Mouse (Mus musculus) spleen, postnatal 4 days (tissue): ENCODE measurements at regions not wholly inside any gene's neighbourhood (a gene's known extent, or its start where the extent isn't known, plus 50 kb on each side); places are given as distances from the start of the nearest gene placed in this dataset.

Experiments used
- DNase-seq, 2 experiments: peaks; one replicate each; pipeline ENCODE4 v3.0.0; 2022; ENCODE audit warnings: low spot score in 2 of 2

DNA sequence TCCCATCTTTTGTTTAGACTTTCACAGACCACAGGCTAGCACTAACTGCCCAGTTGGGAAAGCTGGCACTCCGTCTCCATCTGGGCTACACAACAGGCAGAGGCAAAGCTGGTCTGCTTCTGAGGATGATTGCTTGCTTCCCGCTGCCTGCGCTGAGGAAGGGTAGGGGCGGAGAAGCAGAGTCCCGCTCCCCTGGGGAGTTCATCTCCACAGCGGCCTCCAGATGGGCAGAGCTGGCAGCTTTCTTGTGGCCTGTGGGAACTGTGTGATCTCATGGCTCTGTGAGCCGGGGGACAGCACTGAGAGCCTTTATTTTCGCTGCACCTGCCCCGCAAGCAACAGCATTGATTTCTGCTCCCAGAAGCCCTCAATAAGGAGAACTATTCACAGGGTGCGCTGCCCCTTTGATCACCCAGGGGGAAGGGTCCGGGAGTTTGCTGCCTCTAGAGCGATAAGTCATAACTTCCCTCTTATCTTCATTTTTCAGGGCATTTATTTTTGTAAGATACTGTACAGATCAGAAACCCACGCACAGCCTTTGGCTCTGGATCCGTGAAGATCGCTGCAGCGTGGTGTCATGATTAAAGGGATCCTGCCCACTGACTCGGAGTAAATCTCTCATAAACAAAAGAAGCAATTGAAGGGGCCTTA lies 155.7 kb downstream of the Gm9376 start:
- no peak for DNase-seq

DNA sequence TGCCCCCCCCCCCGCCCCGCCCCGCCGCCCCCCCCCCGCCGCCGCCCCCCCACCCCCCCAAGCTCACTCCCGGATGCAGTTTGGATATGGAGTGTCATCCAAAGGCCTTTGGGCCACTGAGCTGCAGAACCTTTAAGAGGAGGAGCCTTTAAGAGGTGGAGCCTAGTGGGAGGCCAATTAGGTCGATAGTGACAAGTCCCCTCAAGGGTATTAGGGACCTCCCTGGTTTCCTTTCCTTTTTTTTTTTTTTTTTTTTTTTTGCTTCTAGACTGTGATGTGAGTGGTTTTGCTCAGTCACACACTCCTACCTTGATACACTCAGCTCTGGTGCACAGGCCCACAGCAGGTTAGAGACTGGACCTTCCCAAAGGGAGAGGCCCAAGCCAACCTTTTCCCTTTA lies 156.5 kb downstream of the Gm9376 start:
- DNase-seq = no peak

DNA sequence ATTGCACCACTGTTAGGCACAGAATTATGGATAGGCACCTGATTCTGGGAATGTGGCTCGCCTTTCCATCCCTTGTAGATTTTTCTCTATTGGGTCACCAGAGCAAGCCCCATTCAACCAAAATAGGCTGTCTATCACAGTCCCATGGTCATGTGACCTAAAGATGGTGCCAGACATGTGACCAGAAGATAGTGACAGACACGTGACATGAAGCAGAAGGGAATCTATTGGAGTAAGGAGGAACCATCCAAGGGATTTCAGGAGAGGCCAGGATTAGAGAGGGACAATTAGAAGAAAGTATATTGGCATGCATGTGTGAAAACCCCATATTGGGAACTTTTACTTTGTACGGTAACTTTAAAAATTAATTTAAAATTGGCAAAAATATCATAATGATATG lies 159.8 kb downstream of the Gm9376 start:
- DNase-seq = no peak

DNA sequence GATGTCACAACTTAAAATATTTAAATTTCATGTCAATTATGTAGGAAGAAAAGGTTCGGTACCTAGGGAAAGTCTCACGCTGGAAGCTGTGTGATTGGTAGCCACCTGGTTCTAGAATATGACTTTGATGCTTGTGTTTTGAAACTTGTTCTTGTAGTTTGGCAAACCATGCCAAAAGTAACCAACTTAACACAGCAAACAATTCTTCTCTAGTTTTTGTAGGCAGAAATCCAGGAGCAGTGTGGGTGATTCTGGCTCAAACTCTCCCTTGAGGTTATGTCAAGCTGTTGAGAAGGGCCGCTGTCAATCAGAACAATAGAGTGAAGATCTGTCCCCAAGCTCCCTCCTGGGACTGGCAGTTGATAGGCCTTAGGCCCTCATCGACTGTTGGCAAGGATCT lies 163.5 kb downstream of the Gm9376 start:
- no peak for DNase-seq

DNA sequence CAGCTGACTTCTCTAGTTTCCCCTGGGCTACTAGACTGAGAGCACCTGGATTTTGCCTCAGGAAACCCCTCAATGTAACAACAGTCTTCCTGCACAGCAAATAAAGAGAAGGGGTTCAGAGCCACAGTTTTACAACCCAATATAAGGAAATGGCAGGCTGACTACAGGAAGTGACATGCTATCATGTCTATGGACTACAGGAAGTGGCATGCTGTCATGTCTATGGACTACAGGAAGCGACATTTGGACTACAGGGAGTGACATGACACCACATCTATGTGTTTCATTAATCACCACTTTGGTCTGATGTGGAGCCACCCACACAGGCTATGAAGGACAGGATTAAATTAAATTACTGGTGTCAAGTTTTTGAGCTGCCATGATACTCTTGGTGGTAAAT lies 164.0 kb downstream of the Gm9376 start:
- DNase-seq = no peak

DNA sequence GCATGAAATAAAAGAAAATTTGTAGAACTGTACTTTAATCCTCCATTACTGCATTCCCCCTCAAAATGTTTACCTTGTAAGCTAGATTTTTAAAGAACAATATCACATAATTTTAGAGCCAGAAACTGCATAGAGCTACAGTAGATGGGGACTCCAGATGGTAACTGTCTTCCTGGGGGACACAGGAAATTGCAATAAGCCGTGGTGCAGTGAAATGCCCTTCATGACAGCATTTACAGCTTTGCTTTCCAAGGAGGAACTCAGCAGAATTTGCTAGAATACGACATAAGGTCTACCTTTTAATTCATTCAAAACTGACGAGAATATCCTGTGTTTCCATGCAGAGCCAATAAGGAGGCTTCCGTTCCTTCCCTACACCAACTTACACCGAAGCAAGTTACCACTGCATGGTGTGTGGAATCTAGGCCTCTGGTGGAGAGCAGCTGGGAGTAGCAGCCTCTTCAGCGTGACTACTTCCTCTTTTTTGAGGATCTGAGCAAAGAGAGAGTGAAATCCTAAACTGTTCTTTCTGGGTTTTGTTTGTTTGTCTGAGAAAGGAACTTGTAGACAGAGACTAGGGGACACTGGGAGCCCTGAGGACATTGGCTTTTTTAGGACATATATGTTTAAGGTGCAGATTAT lies 164.6 kb downstream of the Gm9376 start:
- DNase-seq = no peak
